Mouse (Mus musculus): ENCODE results near the gene Ugt1a2. TPM values are rescaled to one million over a fixed set of nuclear protein-coding genes. Genes with fewer than 3 reads are reported as not detected.
"Not testable (repeated sequence)": the region's sequence is repeated elsewhere in the genome, so short reads cannot be mapped to it uniquely, and the experiment has no call there.

Ugt1a2 gene
- not detected in 2 replicates for polyA plus RNA-seq (2012; ENCODE audit: insufficient read depth, insufficient read length, low replicate concordance, missing spikeins)

- H3K27ac ChIP-seq (ENCODE audit: insufficient read depth, low read depth, low read length), result no peak within 1 kb of the TSS
- 86% methylated on average over 7 of the region's 7 CpGs for WGBS
- no peak within 1 kb of the TSS for H3K4me3 ChIP-seq (ENCODE audit: insufficient read depth, low read depth, low read length)
- peaks cover 5% of the 10 kb centered on the region for H3K4me1 ChIP-seq (ENCODE audit: control insufficient read depth, insufficient read depth, low read length)
- TF ChIP-seq CTCF (IDR thresholded peaks at IDR 0.05; ENCODE audit: insufficient read depth, low read depth, low read length), result no peak
- no peak for TF ChIP-seq POLR2A (IDR thresholded peaks at IDR 0.05; ENCODE audit: insufficient read depth, low read depth, low read length)
Observed at GRCm38 (mm10) chr1:88200456-88200855, at the start of gene Ugt1a2. Gene Ugt1a2, plus strand, starts transcription at chr1:88200601.

- Histone ChIP-seq H3K27ac (ENCODE audit: insufficient read depth, low read depth, low read length) (no peak overlapping the region), H3K4me1 (ENCODE audit: control insufficient read depth, insufficient read depth, low read length) (no peaks in the 10 kb centered on the region), H3K4me3 (ENCODE audit: insufficient read depth, low read depth, low read length) (no peak overlapping the region)
- WGBS, result 80% methylated on average over 2 of the region's 2 CpGs
- TF ChIP-seq CTCF (IDR thresholded peaks at IDR 0.05; ENCODE audit: insufficient read depth, low read depth, low read length) (no peak), POLR2A (IDR thresholded peaks at IDR 0.05; ENCODE audit: insufficient read depth, low read depth, low read length) (no peak)
Observed at GRCm38 (mm10) chr1:88158430-88158829, 42.0 kb upstream of the Ugt1a2 start.

GRCm38 (mm10) chr1:88165711-88166110 lies 34.7 kb upstream of the Ugt1a2 start, which contains the start of gene Ugt1a5:
Gene Ugt1a5, plus strand, starts transcription at chr1:88166012.
- H3K4me1 ChIP-seq (ENCODE audit: control insufficient read depth, insufficient read depth, low read length), result no peaks in the 10 kb centered on the region
- H3K4me3 ChIP-seq (ENCODE audit: insufficient read depth, low read depth, low read length), result no peak within 1 kb of the TSS
- TF ChIP-seq CTCF (IDR thresholded peaks at IDR 0.05; ENCODE audit: insufficient read depth, low read depth, low read length) (no peak), POLR2A (IDR thresholded peaks at IDR 0.05; ENCODE audit: insufficient read depth, low read depth, low read length) (no peak)
- no peak within 1 kb of the TSS for H3K27ac ChIP-seq (ENCODE audit: insufficient read depth, low read depth, low read length)
- whole genome bisulfite sequencing, result 86% methylated on average over 5 of the region's 5 CpGs

GRCm38 (mm10) chr1:88172190-88172589 lies 28.2 kb upstream of the Ugt1a2 start:
- 83% methylated on average over 7 of the region's 7 CpGs for whole genome bisulfite sequencing
- not testable (repeated sequence) for H3K4me3 ChIP-seq (ENCODE audit: insufficient read depth, low read depth, low read length); H3K4me1 ChIP-seq (ENCODE audit: control insufficient read depth, insufficient read depth, low read length); H3K27ac ChIP-seq (ENCODE audit: insufficient read depth, low read depth, low read length)

GRCm38 (mm10) chr1:88179657-88180056 lies 20.7 kb upstream of the Ugt1a2 start:
- TF ChIP-seq CTCF (IDR thresholded peaks at IDR 0.05; ENCODE audit: insufficient read depth, low read depth, low read length) (no peak), POLR2A (IDR thresholded peaks at IDR 0.05; ENCODE audit: insufficient read depth, low read depth, low read length) (no peak)
- Histone ChIP-seq H3K27ac (ENCODE audit: insufficient read depth, low read depth, low read length) (no peak overlapping the region), H3K4me3 (ENCODE audit: insufficient read depth, low read depth, low read length) (no peak overlapping the region), H3K4me1 (ENCODE audit: control insufficient read depth, insufficient read depth, low read length) (no peaks in the 10 kb centered on the region)
- WGBS, result 100% methylated on average over 1 of the region's 1 CpGs

- TF ChIP-seq CTCF (IDR thresholded peaks at IDR 0.05; ENCODE audit: insufficient read depth, low read depth, low read length) (no peak), POLR2A (IDR thresholded peaks at IDR 0.05; ENCODE audit: insufficient read depth, low read depth, low read length) (no peak)
- Histone ChIP-seq H3K4me3 (ENCODE audit: insufficient read depth, low read depth, low read length) (no peak overlapping the region), H3K4me1 (ENCODE audit: control insufficient read depth, insufficient read depth, low read length) (no peaks in the 10 kb centered on the region), H3K27ac (ENCODE audit: insufficient read depth, low read depth, low read length) (no peak overlapping the region)
- WGBS, result 91% methylated on average over 5 of the region's 5 CpGs
Observed at GRCm38 (mm10) chr1:88186325-88186935, 14.0 kb upstream of the Ugt1a2 start.

- WGBS, result 78% methylated on average over 3 of the region's 3 CpGs
- no peak for TF ChIP-seq POLR2A (IDR thresholded peaks at IDR 0.05; ENCODE audit: insufficient read depth, low read depth, low read length)
- no peak for TF ChIP-seq CTCF (IDR thresholded peaks at IDR 0.05; ENCODE audit: insufficient read depth, low read depth, low read length)
- no peak overlapping the region for H3K4me3 ChIP-seq (ENCODE audit: insufficient read depth, low read depth, low read length)
- no peak overlapping the region for H3K27ac ChIP-seq (ENCODE audit: insufficient read depth, low read depth, low read length)
- no peaks in the 10 kb centered on the region for H3K4me1 ChIP-seq (ENCODE audit: control insufficient read depth, insufficient read depth, low read length)
Observed at GRCm38 (mm10) chr1:88192136-88192535, 8.3 kb upstream of the Ugt1a2 start.

GRCm38 (mm10) chr1:88195687-88196086 lies 4.7 kb upstream of the Ugt1a2 start:
- Histone ChIP-seq H3K4me3 (ENCODE audit: insufficient read depth, low read depth, low read length) (no peak overlapping the region), H3K4me1 (ENCODE audit: control insufficient read depth, insufficient read depth, low read length) (no peaks in the 10 kb centered on the region), H3K27ac (ENCODE audit: insufficient read depth, low read depth, low read length) (no peak overlapping the region)
- WGBS, result 90% methylated on average over 1 of the region's 1 CpGs
- TF ChIP-seq CTCF (IDR thresholded peaks at IDR 0.05; ENCODE audit: insufficient read depth, low read depth, low read length), result no peak

- 84% methylated on average over 3 of the region's 3 CpGs for WGBS
- H3K4me1 ChIP-seq (ENCODE audit: control insufficient read depth, insufficient read depth, low read length), result no peaks in the 10 kb centered on the region
- TF ChIP-seq POLR2A (IDR thresholded peaks at IDR 0.05; ENCODE audit: insufficient read depth, low read depth, low read length), result no peak
- no peak overlapping the region for H3K4me3 ChIP-seq (ENCODE audit: insufficient read depth, low read depth, low read length)
- no peak overlapping the region for H3K27ac ChIP-seq (ENCODE audit: insufficient read depth, low read depth, low read length)
Observed at GRCm38 (mm10) chr1:88197443-88197842, 3.0 kb upstream of the Ugt1a2 start.

- Histone ChIP-seq H3K4me3 (ENCODE audit: insufficient read depth, low read depth, low read length) (no peak overlapping the region), H3K27ac (ENCODE audit: insufficient read depth, low read depth, low read length) (no peak overlapping the region), H3K4me1 (ENCODE audit: control insufficient read depth, insufficient read depth, low read length) (peaks cover under 1% of the 10 kb centered on the region; the same call in 1 of the 2 replicates)
- no peak for TF ChIP-seq POLR2A (IDR thresholded peaks at IDR 0.05; ENCODE audit: insufficient read depth, low read depth, low read length)
- no peak for TF ChIP-seq CTCF (IDR thresholded peaks at IDR 0.05; ENCODE audit: insufficient read depth, low read depth, low read length)
- 81% methylated on average over 2 of the region's 2 CpGs for WGBS
Observed at GRCm38 (mm10) chr1:88199996-88200395, 405 bp upstream of the Ugt1a2 start.
